Mouse (Mus musculus) liver, postnatal 0 days (tissue): ENCODE measurements at regions not wholly inside any gene's neighbourhood (a gene's known extent, or its start where the extent isn't known, plus 50 kb on each side); places are given as distances from the start of the nearest gene placed in this dataset.

Experiments used
- ATAC-seq: fragments of 200-750 bp; cut with Nextera tagmentation; 2 replicates; pipeline ENCODE4 v1.8.0; 2017; ENCODE audit warnings: mild to moderate bottlenecking, moderate library complexity
- DNase-seq: peaks from one replicate; pipeline ENCODE4 v3.0.0-alpha.2; 2016
- H3K27ac ChIP-seq: fragments of 300-500 bp; sonication (generic); 2 replicates; pipeline ENCODE4 v1.5.1; 2014; ENCODE audit warnings: antibody characterized with exemption, moderate library complexity, mild to moderate bottlenecking, low read depth
- H3K27me3 ChIP-seq: fragments of 300-500 bp; sonication (generic); 2 replicates; pipeline ENCODE4 v1.6.1; 2014; ENCODE audit warnings: low read length, control low read depth, mixed read lengths; ENCODE audit not compliant: insufficient read depth
- H3K36me3 ChIP-seq: fragments of 300-500 bp; sonication (generic); replicated peaks from 2 replicates; pipeline ENCODE4 v1.6.1; 2014; ENCODE audit warnings: mild to moderate bottlenecking, control low read depth, low read length, moderate library complexity, mixed read lengths; ENCODE audit not compliant: insufficient read depth
- H3K4me1 ChIP-seq: fragments of 300-500 bp; sonication (generic); 2 replicates; pipeline ENCODE4 v1.6.1; 2014; ENCODE audit warnings: antibody characterized with exemption, mild to moderate bottlenecking, control low read depth; ENCODE audit not compliant: insufficient read depth
- H3K4me2 ChIP-seq: fragments of 300-500 bp; sonication (generic); 2 replicates; pipeline ENCODE4 v1.6.1; 2014; ENCODE audit warnings: low read depth, mild to moderate bottlenecking, low read length, moderate library complexity, mixed read lengths
- H3K4me3 ChIP-seq: fragments of 300-500 bp; sonication (generic); 2 replicates; pipeline ENCODE4 v1.5.1; 2014; ENCODE audit warnings: low read depth, low read length
- H3K9ac ChIP-seq: fragments of 300-500 bp; sonication (generic); replicated peaks from 2 replicates; pipeline ENCODE4 v1.6.1; 2014; ENCODE audit warnings: mild to moderate bottlenecking, moderate library complexity
- H3K9me3 ChIP-seq: fragments of 300-500 bp; sonication (generic); 2 replicates; pipeline ENCODE4 v1.6.1; 2016; ENCODE audit warnings: mild to moderate bottlenecking, control low read depth, low read length, mixed read lengths
- CTCF ChIP-seq: sonication (generic); IDR thresholded peaks from 2 replicates; pipeline ENCODE4 v1.5.1; 2016; ENCODE audit warnings: antibody characterized with exemption, low read depth
- EP300 ChIP-seq: IDR thresholded peaks from 2 replicates; pipeline ENCODE4 v1.6.1; 2016; ENCODE audit warnings: antibody characterized with exemption, low read depth, mild to moderate bottlenecking
- WGBS: fragments of 180-500 bp; shearing (Covaris S2); extraction: QIAGEN DNeasy Blood & Tissue Kit; methylation state at CpG from one replicate; pipeline ENCODE4 v1.1.7; 2014; ENCODE audit not compliant: insufficient replicate concordance; 5-methylcytosine and 5-hydroxymethylcytosine counted together

GRCm38 (mm10) chr7:75370595-75371519, 61.8 kb upstream of the Sv2b start:
- H3K4me3 ChIP-seq: no peak overlapping the region
- WGBS: 26% methylated on average over 12 of the region's 12 CpGs
- peak; percentile 67 for DNase-seq
- ATAC-seq: peak; percentile 69
- H3K9me3 ChIP-seq: no peaks in the 10 kb centered on the region
- no peak overlapping the region for H3K27ac ChIP-seq
- H3K9ac ChIP-seq: no peak overlapping the region
- H3K27me3 ChIP-seq: no peaks in the 10 kb centered on the region
- TF ChIP-seq EP300 (no peak), CTCF (peak; percentile 79)
- peaks cover 3% of the 10 kb centered on the region; the same call in 1 of the 2 replicates for H3K4me1 ChIP-seq
- no peak overlapping the region; the same call in 1 of the 2 replicates for H3K4me2 ChIP-seq
- H3K36me3 ChIP-seq: no peaks in the 10 kb centered on the region

GRCm38 (mm10) chr7:75371520-75371876, 62.4 kb upstream of the Sv2b start:
- Histone ChIP-seq H3K27ac (no peak overlapping the region), H3K4me3 (no peak overlapping the region), H3K9me3 (no peaks in the 10 kb centered on the region), H3K27me3 (no peaks in the 10 kb centered on the region), H3K9ac (no peak overlapping the region), H3K4me2 (no peak overlapping the region), H3K36me3 (no peaks in the 10 kb centered on the region), H3K4me1 (peaks cover 3% of the 10 kb centered on the region; the same call in 1 of the 2 replicates)
- ATAC-seq (no peak), DNase-seq (no peak)
- no peak for TF ChIP-seq CTCF
- TF ChIP-seq EP300: no peak

- no peak overlapping the region for H3K4me3 ChIP-seq
- TF ChIP-seq EP300: no peak
- no peak for TF ChIP-seq CTCF
- H3K36me3 ChIP-seq: no peaks in the 10 kb centered on the region
- DNase-seq: peak; percentile 27
- H3K9ac ChIP-seq: no peak overlapping the region
- 25% methylated on average over 6 of the region's 6 CpGs for WGBS
- H3K4me2 ChIP-seq: no peak overlapping the region
- ATAC-seq: peak; percentile 58
- peaks cover 3% of the 10 kb centered on the region; the same call in 1 of the 2 replicates for H3K4me1 ChIP-seq
- H3K27ac ChIP-seq: no peak overlapping the region
- H3K9me3 ChIP-seq: no peaks in the 10 kb centered on the region
- H3K27me3 ChIP-seq: no peaks in the 10 kb centered on the region
Measured at GRCm38 (mm10) chr7:75371991-75372390, 62.9 kb upstream of the Sv2b start.

GRCm38 (mm10) chr7:75372892-75373444, 63.9 kb upstream of the Sv2b start:
- Histone ChIP-seq H3K4me1 (peaks cover 3% of the 10 kb centered on the region; the same call in 1 of the 2 replicates), H3K4me3 (no peak overlapping the region), H3K27ac (no peak overlapping the region), H3K36me3 (no peaks in the 10 kb centered on the region), H3K9me3 (no peaks in the 10 kb centered on the region), H3K4me2 (no peak overlapping the region), H3K9ac (no peak overlapping the region), H3K27me3 (no peaks in the 10 kb centered on the region)
- ATAC-seq (0 out of 2 replicates have a peak, but pooled peaks have one; percentile 17), DNase-seq (no peak)
- WGBS: 50% methylated on average over 10 of the region's 10 CpGs
- TF ChIP-seq CTCF (no peak), EP300 (no peak)

GRCm38 (mm10) chr7:75374506-75374905, 65.4 kb upstream of the Sv2b start:
- H3K4me2 ChIP-seq: no peak overlapping the region
- WGBS: 55% methylated on average over 6 of the region's 6 CpGs
- H3K4me3 ChIP-seq: no peak overlapping the region
- ATAC-seq (no peak), DNase-seq (no peak)
- TF ChIP-seq EP300: no peak
- TF ChIP-seq CTCF: no peak
- no peaks in the 10 kb centered on the region for H3K9me3 ChIP-seq
- no peak overlapping the region for H3K9ac ChIP-seq
- H3K27ac ChIP-seq: no peak overlapping the region
- no peaks in the 10 kb centered on the region for H3K27me3 ChIP-seq
- no peaks in the 10 kb centered on the region for H3K36me3 ChIP-seq
- peaks cover 3% of the 10 kb centered on the region; the same call in 1 of the 2 replicates for H3K4me1 ChIP-seq

GRCm38 (mm10) chr7:75379595-75379994, 70.5 kb upstream of the Sv2b start:
- no peak overlapping the region for H3K27ac ChIP-seq
- H3K9me3 ChIP-seq: no peaks in the 10 kb centered on the region
- WGBS: 76% methylated on average over 3 of the region's 3 CpGs
- TF ChIP-seq EP300: no peak
- TF ChIP-seq CTCF: no peak
- no peaks in the 10 kb centered on the region for H3K27me3 ChIP-seq
- H3K9ac ChIP-seq: no peak overlapping the region
- no peak overlapping the region for H3K4me3 ChIP-seq
- no peak for DNase-seq
- H3K4me1 ChIP-seq: no peaks in the 10 kb centered on the region
- no peak overlapping the region for H3K4me2 ChIP-seq
- no peaks in the 10 kb centered on the region for H3K36me3 ChIP-seq
- ATAC-seq: no peak
